Mouse (Mus musculus) lung, embryonic 16.5 days (tissue): Measurements from ENCODE around the gene Clic1. TPM values are rescaled to one million over a fixed set of nuclear protein-coding genes. Genes with fewer than 3 reads are reported as not detected.

Experiments used
- ATAC-seq: fragments of 200-750 bp; cut with Nextera tagmentation; 2 replicates; pipeline ENCODE4 v1.8.0; 2017; ENCODE audit warnings: low read depth, mild to moderate bottlenecking, moderate library complexity
- H3K27ac ChIP-seq: fragments of 300-500 bp; sonication (generic); 2 replicates; pipeline ENCODE4 v1.5.1; 2014; ENCODE audit warnings: mild to moderate bottlenecking, control low read depth, low read length
- H3K27me3 ChIP-seq: fragments of 300-500 bp; sonication (generic); 2 replicates; pipeline ENCODE4 v1.6.1; 2014; ENCODE audit warnings: low read depth, low read length, mixed read lengths; ENCODE audit not compliant: control insufficient read depth, insufficient read depth
- H3K36me3 ChIP-seq: fragments of 300-500 bp; sonication (generic); 2 replicates; pipeline ENCODE4 v1.6.1; 2014; ENCODE audit warnings: low read length; ENCODE audit not compliant: control insufficient read depth, insufficient read depth
- H3K4me1 ChIP-seq: fragments of 300-500 bp; sonication (generic); replicated peaks from 2 replicates; pipeline ENCODE4 v1.6.1; 2014; ENCODE audit warnings: low read length, mixed read lengths; ENCODE audit not compliant: control insufficient read depth, insufficient read depth
- H3K4me2 ChIP-seq: fragments of 300-500 bp; sonication (generic); 2 replicates; pipeline ENCODE4 v1.6.1; 2014; ENCODE audit warnings: low read depth, low read length, control low read depth
- H3K4me3 ChIP-seq: fragments of 300-500 bp; sonication (generic); 2 replicates; pipeline ENCODE4 v1.5.1; 2014; ENCODE audit warnings: mild to moderate bottlenecking, low read length, control low read depth
- H3K9ac ChIP-seq: fragments of 300-500 bp; sonication (generic); 2 replicates; pipeline ENCODE4 v1.6.1; 2014; ENCODE audit warnings: low read length, control low read depth
- H3K9me3 ChIP-seq: fragments of 300-500 bp; sonication (generic); 2 replicates; pipeline ENCODE4 v1.6.1; 2016; ENCODE audit warnings: low read length; ENCODE audit not compliant: control insufficient read depth
- WGBS: fragments of 180-500 bp; shearing (Covaris S2); extraction: QIAGEN DNeasy Blood & Tissue Kit; methylation state at CpG from one replicate; pipeline ENCODE4 v1.1.7; 2014; 5-methylcytosine and 5-hydroxymethylcytosine counted together
- polyA plus RNA-seq: library from polyadenylated mRNA; unstranded; fragments of >200 nt; fragmentation: Nextera tagmentation; extraction: Ambion mirVana; gene quantifications from 2 replicates; pipeline ENCODE4 v1.2.1, GENCODE M21; 2015

Clic1 gene
- polyA plus RNA-seq, 1 experiment from 2014 or later = 298 TPM

GRCm38 (mm10) chr17:35048149-35048931 is 1.4 kb upstream of the Clic1 start:
- no peak for ATAC-seq
- peak overlapping the region; percentile 37; the same call in 1 of the 2 replicates for H3K9ac ChIP-seq
- peaks cover 45% of the 10 kb centered on the region for H3K4me1 ChIP-seq
- 0 out of 2 replicates have a peak overlapping the region, but pooled peaks have one; percentile 8 for H3K4me3 ChIP-seq
- peaks cover 8% of the 10 kb centered on the region for H3K36me3 ChIP-seq
- H3K9me3 ChIP-seq = no peaks in the 10 kb centered on the region
- WGBS = 19% methylated on average over 11 of the region's 11 CpGs
- H3K4me2 ChIP-seq = peak overlapping the region; percentile 25
- peak overlapping the region; percentile 99 for H3K27ac ChIP-seq
- no peaks in the 10 kb centered on the region for H3K27me3 ChIP-seq

- H3K4me1 ChIP-seq = peaks cover 42% of the 10 kb centered on the region
These were observed 780 bp upstream of the Clic1 start for GRCm38 (mm10) chr17:35048932-35049440.

DNA sequence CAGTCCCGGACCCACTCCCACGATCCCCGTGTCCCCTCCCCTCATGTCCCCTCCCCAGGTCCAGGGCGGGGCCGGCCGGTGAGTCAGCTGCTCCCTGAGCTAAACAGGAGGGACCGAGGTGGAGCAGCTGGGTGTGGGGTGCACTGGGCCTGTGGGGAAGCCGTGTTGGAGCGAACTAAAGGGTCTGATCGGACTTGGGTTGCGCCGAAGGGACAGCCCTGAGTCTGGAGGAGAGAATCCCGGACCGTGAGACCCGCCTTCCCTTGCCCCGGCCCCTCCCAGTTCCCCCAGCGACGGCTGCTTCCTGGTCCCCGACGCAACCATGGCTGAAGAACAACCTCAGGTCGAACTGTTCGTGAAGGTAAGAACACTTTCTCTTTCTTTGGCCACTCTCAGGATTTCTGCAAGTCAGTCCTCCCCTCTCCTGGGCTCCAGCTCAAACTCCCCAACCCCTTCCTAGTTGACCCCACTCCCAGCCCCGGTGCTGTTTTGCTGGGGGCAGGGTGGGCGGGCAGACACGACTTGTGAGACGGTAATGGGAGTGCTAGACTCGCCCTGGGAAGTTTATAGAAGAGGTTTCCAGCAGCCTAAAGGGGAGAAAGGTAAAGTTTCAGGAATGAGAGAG is 472 bp downstream of the Clic1 start:
- Histone ChIP-seq H3K9me3 (no peaks in the 10 kb centered on the region), H3K4me1 (peaks cover 38% of the 10 kb centered on the region), H3K4me3 (peak overlapping the region; percentile 81), H3K4me2 (peak overlapping the region; percentile 97), H3K9ac (peak overlapping the region; percentile 82), H3K27ac (peak overlapping the region; percentile 99), H3K27me3 (no peaks in the 10 kb centered on the region), H3K36me3 (peaks cover 22% of the 10 kb centered on the region)
- WGBS = under 1% methylated on average over 27 of the region's 27 CpGs
- ATAC-seq = peak; percentile 39

More at GRCm38 (mm10) chr17:35048932-35049440, 780 bp upstream of the Clic1 start:
- 60% methylated on average over 5 of the region's 5 CpGs for WGBS
- peak overlapping the region; percentile 99 for H3K27ac ChIP-seq
- ATAC-seq = no peak
- H3K4me2 ChIP-seq = peak overlapping the region; percentile 97
- peaks cover 13% of the 10 kb centered on the region for H3K36me3 ChIP-seq
- H3K9me3 ChIP-seq = no peaks in the 10 kb centered on the region
- H3K4me3 ChIP-seq = peak overlapping the region; percentile 81
- H3K9ac ChIP-seq = no peak overlapping the region; the same call in 1 of the 2 replicates
- no peaks in the 10 kb centered on the region for H3K27me3 ChIP-seq

- WGBS = under 1% methylated on average over 19 of the region's 21 CpGs
- no peaks in the 10 kb centered on the region for H3K27me3 ChIP-seq
- ATAC-seq = peak; percentile 73
- peak overlapping the region; percentile 99 for H3K27ac ChIP-seq
- peaks cover 31% of the 10 kb centered on the region for H3K36me3 ChIP-seq
- peak overlapping the region; percentile 82 for H3K9ac ChIP-seq
- no peaks in the 10 kb centered on the region for H3K9me3 ChIP-seq
- H3K4me3 ChIP-seq = peak overlapping the region; percentile 81
- peaks cover 35% of the 10 kb centered on the region for H3K4me1 ChIP-seq
- peak overlapping the region; percentile 97 for H3K4me2 ChIP-seq
These were observed 1.7 kb downstream of the Clic1 start for GRCm38 (mm10) chr17:35051156-35052086.

DNA sequence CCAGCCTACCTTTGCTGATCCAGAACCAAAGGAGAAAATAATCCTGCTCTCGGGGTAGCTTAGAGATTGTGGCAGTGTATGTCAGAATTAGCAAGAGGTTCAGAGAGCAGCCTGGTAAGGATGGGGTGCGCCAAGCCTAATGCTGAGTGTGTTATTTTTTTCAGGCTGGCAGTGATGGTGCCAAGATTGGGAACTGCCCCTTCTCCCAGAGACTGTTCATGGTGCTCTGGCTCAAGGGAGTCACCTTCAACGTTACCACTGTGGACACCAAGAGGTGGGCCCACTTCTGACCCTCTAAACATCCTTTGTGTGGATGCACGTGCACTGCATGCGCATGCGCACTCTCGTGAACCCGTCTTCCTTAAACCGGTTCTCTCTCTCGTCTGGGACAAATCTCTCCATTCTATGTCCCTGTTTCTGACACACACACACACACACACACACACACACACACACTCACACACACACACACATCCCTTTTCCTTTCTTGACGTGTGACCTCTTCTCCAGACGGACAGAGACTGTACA is 2.6 kb downstream of the Clic1 start:
- ATAC-seq = no peak

GRCm38 (mm10) chr17:35055691-35056495 is 6.1 kb downstream of the Clic1 start:
- no peak overlapping the region for H3K4me2 ChIP-seq
- ATAC-seq = no peak
- no peak overlapping the region for H3K27ac ChIP-seq
- peaks cover 24% of the 10 kb centered on the region for H3K4me1 ChIP-seq
- no peaks in the 10 kb centered on the region for H3K27me3 ChIP-seq
- 89% methylated on average over 7 of the region's 7 CpGs for WGBS
- no peak overlapping the region for H3K9ac ChIP-seq
- peaks cover 41% of the 10 kb centered on the region for H3K36me3 ChIP-seq
- H3K4me3 ChIP-seq = no peak overlapping the region
- no peaks in the 10 kb centered on the region for H3K9me3 ChIP-seq

More for the DNA sequence above, 2.6 kb downstream of the Clic1 start:
- H3K36me3 ChIP-seq = peaks cover 34% of the 10 kb centered on the region
- H3K9ac ChIP-seq = peak overlapping the region; percentile 82
- peaks cover 31% of the 10 kb centered on the region for H3K4me1 ChIP-seq
- peak overlapping the region; percentile 81 for H3K4me3 ChIP-seq
- H3K4me2 ChIP-seq = peak overlapping the region; percentile 97
- 76% methylated on average over 12 of the region's 12 CpGs for WGBS
- no peaks in the 10 kb centered on the region for H3K9me3 ChIP-seq
- H3K27ac ChIP-seq = peak overlapping the region; percentile 99
- H3K27me3 ChIP-seq = no peaks in the 10 kb centered on the region

DNA sequence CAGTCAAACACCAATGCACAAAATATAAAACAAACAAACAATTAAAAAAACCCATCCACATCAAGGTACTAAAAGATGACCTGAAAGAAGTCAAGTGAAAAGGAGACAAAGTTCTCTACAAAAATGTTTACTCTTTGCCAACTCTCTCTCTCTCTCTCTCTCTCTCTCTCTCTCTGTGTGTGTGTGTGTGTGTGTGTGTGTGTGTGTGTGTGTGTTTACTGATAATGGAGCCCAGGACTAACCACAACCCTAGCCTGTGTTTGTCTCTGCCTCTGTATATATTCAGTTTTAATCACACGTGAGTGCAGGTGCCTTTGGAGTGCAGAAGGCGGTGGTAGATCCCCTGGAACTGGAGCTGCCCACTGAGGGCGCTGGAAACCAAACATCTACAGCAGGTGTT is 7.3 kb downstream of the Clic1 start:
- Histone ChIP-seq H3K4me1 (peaks cover 21% of the 10 kb centered on the region), H3K9me3 (no peaks in the 10 kb centered on the region), H3K4me2 (no peak overlapping the region), H3K27ac (no peak overlapping the region), H3K9ac (no peak overlapping the region), H3K36me3 (peaks cover 50% of the 10 kb centered on the region), H3K4me3 (no peak overlapping the region), H3K27me3 (no peaks in the 10 kb centered on the region)
- 72% methylated on average over 3 of the region's 3 CpGs for WGBS
- no peak for ATAC-seq

DNA sequence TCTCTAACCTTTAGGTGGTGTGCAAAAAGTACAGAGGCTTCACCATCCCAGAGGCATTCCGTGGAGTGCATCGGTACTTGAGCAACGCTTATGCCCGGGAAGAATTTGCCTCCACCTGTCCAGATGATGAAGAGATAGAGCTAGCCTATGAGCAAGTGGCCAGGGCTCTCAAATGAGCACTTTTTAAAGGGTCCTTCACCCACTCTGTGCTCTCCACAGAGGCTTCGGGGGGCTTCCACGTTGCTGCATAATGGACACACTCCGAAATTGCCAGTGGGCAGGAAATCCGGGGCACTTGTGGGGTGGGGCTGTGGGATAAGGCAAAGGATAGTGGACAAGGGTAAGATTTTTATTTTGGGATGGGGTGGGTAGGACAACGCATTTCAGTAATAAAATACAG is 8.6 kb downstream of the Clic1 start:
- no peaks in the 10 kb centered on the region for H3K9me3 ChIP-seq
- H3K9ac ChIP-seq = no peak overlapping the region; the same call in 1 of the 2 replicates
- H3K4me3 ChIP-seq = peak overlapping the region; percentile 67; the same call in 1 of the 2 replicates
- H3K4me2 ChIP-seq = peak overlapping the region; percentile 95
- 39% methylated on average over 9 of the region's 9 CpGs for WGBS
- peaks cover 18% of the 10 kb centered on the region for H3K4me1 ChIP-seq
- peaks cover 52% of the 10 kb centered on the region for H3K36me3 ChIP-seq
- H3K27ac ChIP-seq = peak overlapping the region; percentile 92
- ATAC-seq = no peak
- no peaks in the 10 kb centered on the region for H3K27me3 ChIP-seq
